Mouse (Mus musculus) midbrain, embryonic 11.5 days (tissue): ENCODE measurements around the gene Igfbp2. TPM values are rescaled to one million over a fixed set of nuclear protein-coding genes. Genes with fewer than 3 reads are reported as not detected.

ENCODE experiments used
- ATAC-seq: fragments of 200-750 bp; cut with Nextera tagmentation; 2 replicates; pipeline ENCODE4 v1.8.0; 2017; ENCODE audit warnings: moderate TSS enrichment, moderate library complexity; ENCODE audit not compliant: low FRiP score
- DNase-seq: peaks from one replicate; pipeline ENCODE4 v3.0.0; 2015; ENCODE audit warnings: low spot score; ENCODE audit errors: missing footprints
- H3K27ac ChIP-seq: fragments of 300-500 bp; sonication (generic); 2 replicates; pipeline ENCODE4 v1.5.1; 2014; ENCODE audit warnings: low read depth, low read length
- H3K27me3 ChIP-seq: fragments of 300-500 bp; sonication (generic); 2 replicates; pipeline ENCODE4 v1.6.1; 2014; ENCODE audit warnings: mild to moderate bottlenecking, low read length, moderate library complexity, mixed read lengths; ENCODE audit not compliant: control insufficient read depth, insufficient read depth
- H3K36me3 ChIP-seq: fragments of 300-500 bp; sonication (generic); 2 replicates; pipeline ENCODE4 v1.6.1; 2014; ENCODE audit warnings: mild to moderate bottlenecking, low read length, moderate library complexity, mixed read lengths; ENCODE audit not compliant: control insufficient read depth, insufficient read depth
- H3K4me1 ChIP-seq: fragments of 300-500 bp; sonication (generic); 2 replicates; pipeline ENCODE4 v1.6.1; 2014; ENCODE audit warnings: low read length; ENCODE audit not compliant: control insufficient read depth, insufficient read depth
- H3K4me2 ChIP-seq: fragments of 300-500 bp; sonication (generic); 2 replicates; pipeline ENCODE4 v1.6.1; 2014; ENCODE audit warnings: mild to moderate bottlenecking, moderate library complexity
- H3K4me3 ChIP-seq: fragments of 300-500 bp; sonication (generic); 2 replicates; pipeline ENCODE4 v1.5.1; 2014; ENCODE audit warnings: low read depth, low read length
- H3K9ac ChIP-seq: fragments of 300-500 bp; sonication (generic); 2 replicates; pipeline ENCODE4 v1.6.1; 2014; ENCODE audit warnings: low read length
- H3K9me3 ChIP-seq: fragments of 300-500 bp; sonication (generic); 2 replicates; pipeline ENCODE4 v1.6.1; 2016; ENCODE audit warnings: low read length; ENCODE audit not compliant: control insufficient read depth
- WGBS: fragments of 180-500 bp; shearing (Covaris S2); extraction: QIAGEN DNeasy Blood & Tissue Kit; methylation state at CpG from one replicate; pipeline ENCODE4 v1.1.7; 2014; 5-methylcytosine and 5-hydroxymethylcytosine counted together
- polyA plus RNA-seq: library from polyadenylated mRNA; unstranded; fragments of >200 nt; fragmentation: Nextera tagmentation; extraction: Ambion mirVana; gene quantifications from 2 replicates; pipeline ENCODE4 v1.2.1, GENCODE M21; 2014

The Igfbp2 gene
- polyA plus RNA-seq, 1 experiment from 2014 or later, result 548 TPM

- ATAC-seq (no peak), DNase-seq (no peak)
- no peak overlapping the region for H3K4me3 ChIP-seq
- H3K4me2 ChIP-seq, result no peak overlapping the region
- H3K27me3 ChIP-seq, result no peaks in the 10 kb centered on the region; the same call in 1 of the 2 replicates
- H3K27ac ChIP-seq, result no peak overlapping the region
- peaks cover 23% of the 10 kb centered on the region for H3K4me1 ChIP-seq
- no peaks in the 10 kb centered on the region for H3K36me3 ChIP-seq
- H3K9me3 ChIP-seq, result peaks cover 5% of the 10 kb centered on the region; the same call in 1 of the 2 replicates
- no peak overlapping the region for H3K9ac ChIP-seq
- WGBS, result 91% methylated on average over 3 of the region's 3 CpGs
These were observed 13.2 kb upstream of the Igfbp2 start for GRCm38 (mm10) chr1:72811061-72811460.

GRCm38 (mm10) chr1:72813089-72813638, 11.1 kb upstream of the Igfbp2 start:
- peak overlapping the region; percentile 44; the same call in 1 of the 2 replicates for H3K9ac ChIP-seq
- peak; percentile 49 for ATAC-seq

GRCm38 (mm10) chr1:72813639-72814403, 10.5 kb upstream of the Igfbp2 start:
- Histone ChIP-seq H3K9ac (peak overlapping the region; percentile 44; the same call in 1 of the 2 replicates), H3K9me3 (peaks cover 5% of the 10 kb centered on the region; the same call in 1 of the 2 replicates), H3K4me1 (peaks cover 14% of the 10 kb centered on the region; the same call in 1 of the 2 replicates), H3K36me3 (no peaks in the 10 kb centered on the region), H3K4me3 (no peak overlapping the region), H3K27me3 (no peaks in the 10 kb centered on the region; the same call in 1 of the 2 replicates), H3K4me2 (no peak overlapping the region), H3K27ac (peak overlapping the region; percentile 66)
- DNase-seq (peak; percentile 92), ATAC-seq (peak; percentile 82)
- WGBS, result 2% methylated on average over 6 of the region's 6 CpGs

More at GRCm38 (mm10) chr1:72813089-72813638, 11.1 kb upstream of the Igfbp2 start:
- H3K4me2 ChIP-seq, result no peak overlapping the region
- peak overlapping the region; percentile 66 for H3K27ac ChIP-seq
- peaks cover 5% of the 10 kb centered on the region; the same call in 1 of the 2 replicates for H3K9me3 ChIP-seq
- no peak overlapping the region for H3K4me3 ChIP-seq
- no peak for DNase-seq
- 31% methylated on average over 5 of the region's 5 CpGs for WGBS
- H3K27me3 ChIP-seq, result no peaks in the 10 kb centered on the region; the same call in 1 of the 2 replicates
- H3K4me1 ChIP-seq, result peaks cover 14% of the 10 kb centered on the region; the same call in 1 of the 2 replicates
- H3K36me3 ChIP-seq, result no peaks in the 10 kb centered on the region

- 77% methylated on average over 5 of the region's 5 CpGs for WGBS
- Histone ChIP-seq H3K27me3 (no peaks in the 10 kb centered on the region; the same call in 1 of the 2 replicates), H3K27ac (no peak overlapping the region), H3K9me3 (peaks cover 5% of the 10 kb centered on the region; the same call in 1 of the 2 replicates), H3K4me1 (peaks cover 14% of the 10 kb centered on the region; the same call in 1 of the 2 replicates), H3K36me3 (no peaks in the 10 kb centered on the region), H3K9ac (no peak overlapping the region), H3K4me3 (no peak overlapping the region), H3K4me2 (no peak overlapping the region)
- ATAC-seq (no peak), DNase-seq (no peak)
These were observed 9.1 kb upstream of the Igfbp2 start for GRCm38 (mm10) chr1:72815184-72815583.

- Histone ChIP-seq H3K27ac (no peak overlapping the region), H3K27me3 (no peaks in the 10 kb centered on the region; the same call in 1 of the 2 replicates), H3K4me1 (peaks cover 14% of the 10 kb centered on the region; the same call in 1 of the 2 replicates), H3K4me3 (no peak overlapping the region), H3K9me3 (peaks cover 5% of the 10 kb centered on the region; the same call in 1 of the 2 replicates), H3K9ac (no peak overlapping the region), H3K4me2 (no peak overlapping the region), H3K36me3 (no peaks in the 10 kb centered on the region)
- 90% methylated on average over 3 of the region's 3 CpGs for WGBS
- DNase-seq, result no peak
- no peak for ATAC-seq
These were observed 8.7 kb upstream of the Igfbp2 start for GRCm38 (mm10) chr1:72815616-72816015.

GRCm38 (mm10) chr1:72819995-72820394, 4.3 kb upstream of the Igfbp2 start:
- H3K36me3 ChIP-seq, result no peaks in the 10 kb centered on the region
- no peak overlapping the region for H3K9ac ChIP-seq
- no peak for DNase-seq
- H3K27me3 ChIP-seq, result no peaks in the 10 kb centered on the region; the same call in 1 of the 2 replicates
- 87% methylated on average over 6 of the region's 6 CpGs for WGBS
- no peak for ATAC-seq
- no peak overlapping the region for H3K4me3 ChIP-seq
- H3K9me3 ChIP-seq, result no peaks in the 10 kb centered on the region
- H3K4me2 ChIP-seq, result no peak overlapping the region
- no peak overlapping the region for H3K27ac ChIP-seq
- peaks cover 7% of the 10 kb centered on the region for H3K4me1 ChIP-seq

- no peak overlapping the region for H3K27ac ChIP-seq
- H3K27me3 ChIP-seq, result no peaks in the 10 kb centered on the region
- H3K4me1 ChIP-seq, result peaks cover 19% of the 10 kb centered on the region
- 58% methylated on average over 10 of the region's 10 CpGs for WGBS
- no peaks in the 10 kb centered on the region for H3K36me3 ChIP-seq
- no peak overlapping the region for H3K4me2 ChIP-seq
- H3K9ac ChIP-seq, result no peak overlapping the region
- no peaks in the 10 kb centered on the region for H3K9me3 ChIP-seq
- ATAC-seq (no peak), DNase-seq (no peak)
- H3K4me3 ChIP-seq, result no peak overlapping the region
These were observed 1.4 kb upstream of the Igfbp2 start for GRCm38 (mm10) chr1:72822893-72823292.

- peaks cover 23% of the 10 kb centered on the region for H3K4me1 ChIP-seq
- no peaks in the 10 kb centered on the region for H3K27me3 ChIP-seq
- under 1% methylated on average over 37 of the region's 37 CpGs for WGBS
- peak overlapping the region; percentile 86 for H3K27ac ChIP-seq
- H3K9ac ChIP-seq, result peak overlapping the region; percentile 94
- H3K4me3 ChIP-seq, result peak overlapping the region; percentile 69
- DNase-seq (peak; percentile 96), ATAC-seq (peak; percentile 40)
- peak overlapping the region; percentile 90 for H3K4me2 ChIP-seq
- H3K36me3 ChIP-seq, result peaks cover 5% of the 10 kb centered on the region; the same call in 1 of the 2 replicates
- H3K9me3 ChIP-seq, result no peaks in the 10 kb centered on the region
These were observed 401 bp downstream of the Igfbp2 start for GRCm38 (mm10) chr1:72824707-72825101.

GRCm38 (mm10) chr1:72825286-72825685, 983 bp downstream of the Igfbp2 start:
- H3K27ac ChIP-seq, result peak overlapping the region; percentile 86
- H3K36me3 ChIP-seq, result peaks cover 11% of the 10 kb centered on the region; the same call in 1 of the 2 replicates
- peak; percentile 94 for DNase-seq
- peak overlapping the region; percentile 69 for H3K4me3 ChIP-seq
- no peaks in the 10 kb centered on the region for H3K9me3 ChIP-seq
- WGBS, result 0% methylated on average over 20 of the region's 20 CpGs
- peaks cover 23% of the 10 kb centered on the region for H3K4me1 ChIP-seq
- no peak for ATAC-seq
- H3K9ac ChIP-seq, result peak overlapping the region; percentile 94
- H3K4me2 ChIP-seq, result peak overlapping the region; percentile 90
- H3K27me3 ChIP-seq, result no peaks in the 10 kb centered on the region
